Mouse (Mus musculus) lung, embryonic 16.5 days (tissue): ENCODE data around the gene Ccdc182. TPM values are rescaled to one million over a fixed set of nuclear protein-coding genes. Genes with fewer than 3 reads are reported as not detected.

Source experiments
- ATAC-seq: fragments of 200-750 bp; cut with Nextera tagmentation; 2 replicates; pipeline ENCODE4 v1.8.0; 2017; ENCODE audit warnings: low read depth, mild to moderate bottlenecking, moderate library complexity
- H3K27ac ChIP-seq: fragments of 300-500 bp; sonication (generic); 2 replicates; pipeline ENCODE4 v1.5.1; 2014; ENCODE audit warnings: mild to moderate bottlenecking, control low read depth, low read length
- H3K27me3 ChIP-seq: fragments of 300-500 bp; sonication (generic); 2 replicates; pipeline ENCODE4 v1.6.1; 2014; ENCODE audit warnings: low read depth, low read length, mixed read lengths; ENCODE audit not compliant: control insufficient read depth, insufficient read depth
- H3K36me3 ChIP-seq: fragments of 300-500 bp; sonication (generic); 2 replicates; pipeline ENCODE4 v1.6.1; 2014; ENCODE audit warnings: low read length; ENCODE audit not compliant: control insufficient read depth, insufficient read depth
- H3K4me1 ChIP-seq: fragments of 300-500 bp; sonication (generic); replicated peaks from 2 replicates; pipeline ENCODE4 v1.6.1; 2014; ENCODE audit warnings: low read length, mixed read lengths; ENCODE audit not compliant: control insufficient read depth, insufficient read depth
- H3K4me2 ChIP-seq: fragments of 300-500 bp; sonication (generic); 2 replicates; pipeline ENCODE4 v1.6.1; 2014; ENCODE audit warnings: low read depth, low read length, control low read depth
- H3K4me3 ChIP-seq: fragments of 300-500 bp; sonication (generic); 2 replicates; pipeline ENCODE4 v1.5.1; 2014; ENCODE audit warnings: mild to moderate bottlenecking, low read length, control low read depth
- H3K9ac ChIP-seq: fragments of 300-500 bp; sonication (generic); 2 replicates; pipeline ENCODE4 v1.6.1; 2014; ENCODE audit warnings: low read length, control low read depth
- H3K9me3 ChIP-seq: fragments of 300-500 bp; sonication (generic); 2 replicates; pipeline ENCODE4 v1.6.1; 2016; ENCODE audit warnings: low read length; ENCODE audit not compliant: control insufficient read depth
- WGBS: fragments of 180-500 bp; shearing (Covaris S2); extraction: QIAGEN DNeasy Blood & Tissue Kit; methylation state at CpG from one replicate; pipeline ENCODE4 v1.1.7; 2014; 5-methylcytosine and 5-hydroxymethylcytosine counted together
- polyA plus RNA-seq: library from polyadenylated mRNA; unstranded; fragments of >200 nt; fragmentation: Nextera tagmentation; extraction: Ambion mirVana; gene quantifications from 2 replicates; pipeline ENCODE4 v1.2.1, GENCODE M21; 2015

Ccdc182 gene
- polyA plus RNA-seq, 1 experiment from 2014 or later: not detected

GRCm38 (mm10) chr11:88257700-88258099, 36.2 kb upstream of the Ccdc182 start:
- no peak overlapping the region for H3K4me3 ChIP-seq
- 71% methylated on average over 4 of the region's 4 CpGs for WGBS
- H3K4me1 ChIP-seq: peaks cover 3% of the 10 kb centered on the region; the same call in 1 of the 2 replicates
- H3K36me3 ChIP-seq: no peaks in the 10 kb centered on the region
- no peak overlapping the region for H3K27ac ChIP-seq
- peaks cover 3% of the 10 kb centered on the region for H3K9me3 ChIP-seq
- no peak overlapping the region for H3K9ac ChIP-seq
- ATAC-seq: no peak
- no peaks in the 10 kb centered on the region for H3K27me3 ChIP-seq
- H3K4me2 ChIP-seq: no peak overlapping the region

- Histone ChIP-seq H3K4me2 (no peak overlapping the region), H3K27ac (no peak overlapping the region), H3K4me3 (no peak overlapping the region), H3K36me3 (no peaks in the 10 kb centered on the region), H3K4me1 (no peaks in the 10 kb centered on the region; the same call in 1 of the 2 replicates), H3K9ac (no peak overlapping the region), H3K27me3 (no peaks in the 10 kb centered on the region), H3K9me3 (peaks cover 3% of the 10 kb centered on the region)
- no peak for ATAC-seq
- WGBS: 82% methylated on average over 4 of the region's 4 CpGs
Measured at GRCm38 (mm10) chr11:88258212-88258611, 35.6 kb upstream of the Ccdc182 start.

GRCm38 (mm10) chr11:88260463-88260862, 33.4 kb upstream of the Ccdc182 start:
- Histone ChIP-seq H3K36me3 (no peaks in the 10 kb centered on the region), H3K4me1 (no peaks in the 10 kb centered on the region; the same call in 1 of the 2 replicates), H3K4me3 (no peak overlapping the region), H3K9ac (no peak overlapping the region), H3K27me3 (no peaks in the 10 kb centered on the region), H3K4me2 (no peak overlapping the region), H3K9me3 (peaks cover 3% of the 10 kb centered on the region), H3K27ac (no peak overlapping the region)
- ATAC-seq: no peak
- 27% methylated on average over 7 of the region's 7 CpGs for WGBS

- no peak for ATAC-seq
- no peak overlapping the region for H3K4me2 ChIP-seq
- H3K27ac ChIP-seq: no peak overlapping the region
- H3K4me3 ChIP-seq: no peak overlapping the region
- H3K36me3 ChIP-seq: no peaks in the 10 kb centered on the region
- H3K27me3 ChIP-seq: no peaks in the 10 kb centered on the region
- peaks cover 3% of the 10 kb centered on the region; the same call in 1 of the 2 replicates for H3K4me1 ChIP-seq
- 73% methylated on average over 5 of the region's 5 CpGs for WGBS
- no peak overlapping the region for H3K9ac ChIP-seq
- H3K9me3 ChIP-seq: peaks cover 2% of the 10 kb centered on the region
Measured at GRCm38 (mm10) chr11:88264889-88265288, 29.0 kb upstream of the Ccdc182 start.

- no peaks in the 10 kb centered on the region for H3K27me3 ChIP-seq
Measured at GRCm38 (mm10) chr11:88266311-88266710, 27.5 kb upstream of the Ccdc182 start.

GRCm38 (mm10) chr11:88271870-88272269, 22.0 kb upstream of the Ccdc182 start:
- Histone ChIP-seq H3K27me3 (peaks cover 3% of the 10 kb centered on the region; the same call in 1 of the 2 replicates), H3K4me2 (no peak overlapping the region), H3K4me1 (no peaks in the 10 kb centered on the region; the same call in 1 of the 2 replicates), H3K9me3 (no peaks in the 10 kb centered on the region), H3K4me3 (no peak overlapping the region), H3K9ac (no peak overlapping the region), H3K36me3 (no peaks in the 10 kb centered on the region), H3K27ac (no peak overlapping the region)
- ATAC-seq: no peak
- 60% methylated on average over 3 of the region's 3 CpGs for WGBS

More at GRCm38 (mm10) chr11:88266311-88266710, 27.5 kb upstream of the Ccdc182 start:
- no peak overlapping the region for H3K4me2 ChIP-seq
- no peaks in the 10 kb centered on the region for H3K9me3 ChIP-seq
- ATAC-seq: no peak
- no peak overlapping the region for H3K27ac ChIP-seq
- H3K36me3 ChIP-seq: no peaks in the 10 kb centered on the region
- H3K4me3 ChIP-seq: no peak overlapping the region
- no peak overlapping the region for H3K9ac ChIP-seq
- 24% methylated on average over 6 of the region's 6 CpGs for WGBS
- H3K4me1 ChIP-seq: peaks cover 3% of the 10 kb centered on the region; the same call in 1 of the 2 replicates

GRCm38 (mm10) chr11:88274111-88274879, 19.6 kb upstream of the Ccdc182 start:
- Histone ChIP-seq H3K36me3 (no peaks in the 10 kb centered on the region), H3K27ac (no peak overlapping the region), H3K9me3 (no peaks in the 10 kb centered on the region), H3K4me1 (no peaks in the 10 kb centered on the region; the same call in 1 of the 2 replicates), H3K27me3 (peaks cover 3% of the 10 kb centered on the region; the same call in 1 of the 2 replicates), H3K4me2 (no peak overlapping the region), H3K9ac (no peak overlapping the region), H3K4me3 (no peak overlapping the region)
- ATAC-seq: no peak
- WGBS: 55% methylated on average over 23 of the region's 23 CpGs

GRCm38 (mm10) chr11:88274901-88275498, 18.9 kb upstream of the Ccdc182 start:
- Histone ChIP-seq H3K27ac (no peak overlapping the region), H3K4me2 (no peak overlapping the region), H3K9me3 (no peaks in the 10 kb centered on the region), H3K27me3 (peaks cover 3% of the 10 kb centered on the region; the same call in 1 of the 2 replicates), H3K36me3 (no peaks in the 10 kb centered on the region), H3K4me1 (no peaks in the 10 kb centered on the region; the same call in 1 of the 2 replicates), H3K4me3 (no peak overlapping the region), H3K9ac (no peak overlapping the region)
- no peak for ATAC-seq
- 26% methylated on average over 13 of the region's 13 CpGs for WGBS

GRCm38 (mm10) chr11:88275949-88276348, 17.9 kb upstream of the Ccdc182 start:
- Histone ChIP-seq H3K27ac (no peak overlapping the region), H3K9me3 (no peaks in the 10 kb centered on the region), H3K36me3 (no peaks in the 10 kb centered on the region), H3K4me1 (no peaks in the 10 kb centered on the region; the same call in 1 of the 2 replicates), H3K27me3 (peaks cover 3% of the 10 kb centered on the region; the same call in 1 of the 2 replicates), H3K4me3 (no peak overlapping the region), H3K9ac (no peak overlapping the region), H3K4me2 (no peak overlapping the region)
- WGBS: 79% methylated on average over 6 of the region's 6 CpGs
- no peak for ATAC-seq
